Mouse (Mus musculus): Measurements from ENCODE around the gene Wdr77. TPM values are rescaled to one million over a fixed set of nuclear protein-coding genes. Genes with fewer than 3 reads are reported as not detected.
"Not testable (repeated sequence)": the region's sequence is repeated elsewhere in the genome, so short reads cannot be mapped to it uniquely, and the experiment has no call there.

Gene Wdr77
- polyA plus RNA-seq, 1 experiment, result 36.5 TPM

- DNase-seq (ENCODE audit: low read depth in 1 of 2, low spot score in 2 of 2), result peak in 1 of 2 experiments; percentile 19
- no peaks in the 10 kb centered on the region for H3K27me3 ChIP-seq (ENCODE audit: control insufficient read depth, insufficient read depth, low read length)
- H3K27ac ChIP-seq (ENCODE audit: insufficient read depth, low read length), result 0 out of 2 replicates have a peak overlapping the region, but pooled peaks have one; percentile 21
- H3K4me1 ChIP-seq (ENCODE audit: control insufficient read depth, insufficient read depth, insufficient read length), result peaks cover 6% of the 10 kb centered on the region; the same call in 1 of the 2 replicates
- H3K36me3 ChIP-seq (ENCODE audit: control insufficient read depth, insufficient read depth, low read length), result no peaks in the 10 kb centered on the region
- WGBS, result 29% methylated on average over 11 of the region's 11 CpGs
- peak overlapping the region; percentile 43 for H3K4me3 ChIP-seq (ENCODE audit: extremely low read depth, insufficient read depth, insufficient read length)
- no peak for TF ChIP-seq POLR2A (IDR thresholded peaks at IDR 0.05; ENCODE audit: low read depth, low read length)
These were observed 41.7 kb downstream of the Wdr77 start for GRCm38 (mm10) chr3:106000707-106001375.

- Histone ChIP-seq H3K4me1 (ENCODE audit: control insufficient read depth, insufficient read depth, insufficient read length) (peaks cover 6% of the 10 kb centered on the region; the same call in 1 of the 2 replicates), H3K27me3 (ENCODE audit: control insufficient read depth, insufficient read depth, low read length) (no peaks in the 10 kb centered on the region), H3K36me3 (ENCODE audit: control insufficient read depth, insufficient read depth, low read length) (no peaks in the 10 kb centered on the region), H3K4me3 (ENCODE audit: extremely low read depth, insufficient read depth, insufficient read length) (peak overlapping the region; percentile 46; the same call in 1 of the 2 replicates), H3K27ac (ENCODE audit: insufficient read depth, low read length) (peak overlapping the region; percentile 46)
- 17% methylated on average over 17 of the region's 17 CpGs for WGBS
- TF ChIP-seq CTCF (IDR thresholded peaks at IDR 0.05; ENCODE audit: extremely low read depth, insufficient read depth, insufficient read length, insufficient replicate concordance) (no peak), POLR2A (IDR thresholded peaks at IDR 0.05; ENCODE audit: low read depth, low read length) (no peak)
- peak; percentile 50 to 73 for DNase-seq (ENCODE audit: low read depth in 1 of 2, low spot score in 2 of 2)
These were observed 42.5 kb downstream of the Wdr77 start for GRCm38 (mm10) chr3:106001416-106002370.

- peak overlapping the region; percentile 68 for H3K27ac ChIP-seq (ENCODE audit: insufficient read depth, low read length)
- not testable (repeated sequence) for H3K4me1 ChIP-seq (ENCODE audit: control insufficient read depth, insufficient read depth, insufficient read length); H3K27me3 ChIP-seq (ENCODE audit: control insufficient read depth, insufficient read depth, low read length); H3K4me3 ChIP-seq (ENCODE audit: extremely low read depth, insufficient read depth, insufficient read length); H3K36me3 ChIP-seq (ENCODE audit: control insufficient read depth, insufficient read depth, low read length); DNase-seq (ENCODE audit: low read depth in 1 of 2, low spot score in 2 of 2)
- 63% methylated on average over 10 of the region's 10 CpGs for WGBS
These were observed 44.2 kb downstream of the Wdr77 start for GRCm38 (mm10) chr3:106003360-106003759.

GRCm38 (mm10) chr3:106014546-106014945 lies 55.4 kb downstream of the Wdr77 start, which contains the start of gene Pifo:
Gene Pifo (minus strand): TSS chr3:106014646.
- 81% methylated on average over 2 of the region's 2 CpGs for WGBS
- no peak for DNase-seq (ENCODE audit: low read depth in 1 of 2, low spot score in 2 of 2)
- H3K27me3 ChIP-seq (ENCODE audit: control insufficient read depth, insufficient read depth, low read length), result no peaks in the 10 kb centered on the region
- no peak within 1 kb of the TSS for H3K4me3 ChIP-seq (ENCODE audit: extremely low read depth, insufficient read depth, insufficient read length)
- no peak for TF ChIP-seq CTCF (IDR thresholded peaks at IDR 0.05; ENCODE audit: extremely low read depth, insufficient read depth, insufficient read length, insufficient replicate concordance)
- no peak for TF ChIP-seq POLR2A (IDR thresholded peaks at IDR 0.05; ENCODE audit: low read depth, low read length)
- no peaks in the 10 kb centered on the region; the same call in 1 of the 2 replicates for H3K36me3 ChIP-seq (ENCODE audit: control insufficient read depth, insufficient read depth, low read length)
- no peak within 1 kb of the TSS for H3K27ac ChIP-seq (ENCODE audit: insufficient read depth, low read length)
- no peaks in the 10 kb centered on the region for H3K4me1 ChIP-seq (ENCODE audit: control insufficient read depth, insufficient read depth, insufficient read length)

Other genes with a start within 250 kb of the Wdr77 start
- 6.5 and 8.0 TPM in 2 replicates for gene Rap1a, start 158.0 kb upstream of the Wdr77 start, polyA plus RNA-seq (2012; rRNA removed)
- 0.32 and 0.63 TPM in 2 replicates for gene Adora3, start 88.5 kb upstream of the Wdr77 start, polyA plus RNA-seq (2012; rRNA removed)
- gene Tmigd3, start 88.5 kb upstream of the Wdr77 start, polyA plus RNA-seq (2012; rRNA removed), result 0.85 and 1.1 TPM in 2 replicates
- gene I830077J02Rik, start 26.7 kb upstream of the Wdr77 start, polyA plus RNA-seq (2012; rRNA removed), result 17.9 and 18.8 TPM in 2 replicates
- gene Atp5f1, start 730 bp downstream of the Wdr77 start, polyA plus RNA-seq (2012; rRNA removed), result 48.1 and 56.9 TPM in 2 replicates
- gene Ovgp1, start 14.3 kb downstream of the Wdr77 start, polyA plus RNA-seq (2012; rRNA removed), result 1.1 and 2.1 TPM in 2 replicates
- gene Pifo, start 55.3 kb downstream of the Wdr77 start, polyA plus RNA-seq (2012; rRNA removed), result 0.11 and 0.37 TPM in 2 replicates
- 0.25 and 0.34 TPM in 2 replicates for gene Chil5, start 73.4 kb downstream of the Wdr77 start, polyA plus RNA-seq (2012; rRNA removed)
- gene Chia1, start 153.9 kb downstream of the Wdr77 start, polyA plus RNA-seq (2012; rRNA removed), result 0.12 TPM in 1 of 2 replicates, not detected in the other
- gene Chil3, start 208.2 kb downstream of the Wdr77 start, polyA plus RNA-seq (2012; rRNA removed), result 8.0 and 8.9 TPM in 2 replicates

Measured in spleen, adult 2 months (tissue).